25 mouse cellular contexts compared by ENCODE assay signal in the genomic region with DNA sequence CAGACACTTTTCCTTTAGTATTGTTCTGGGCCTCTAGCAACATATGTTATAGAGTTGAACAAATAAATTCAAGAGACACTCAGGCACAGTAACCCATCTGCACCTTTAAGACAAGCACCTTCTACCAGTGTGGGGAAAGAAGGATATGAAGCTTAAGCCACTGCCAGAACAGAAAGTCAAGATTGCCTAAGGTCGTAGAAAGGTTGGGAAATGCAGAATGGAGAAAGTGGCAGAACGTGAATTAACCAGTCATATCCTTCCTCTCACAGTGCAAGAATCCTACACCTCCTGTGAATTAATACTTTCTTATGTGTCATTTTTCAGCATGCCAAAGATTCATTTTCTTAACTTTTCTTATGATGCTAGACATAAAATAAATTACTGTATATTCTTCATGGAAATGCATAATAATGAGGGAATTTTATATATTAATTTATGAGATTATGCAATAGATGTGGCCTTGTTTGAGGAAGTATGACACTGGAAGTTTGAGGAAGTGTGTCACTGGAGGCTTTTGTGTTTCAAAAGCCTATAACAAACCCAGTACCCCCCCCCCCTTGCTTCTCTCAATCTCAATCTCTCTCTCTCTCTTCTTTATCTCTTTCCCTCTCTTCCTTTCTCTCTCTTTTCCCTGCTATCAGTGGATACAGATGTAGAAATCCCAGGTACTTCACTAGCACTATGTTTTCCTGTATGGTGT.
A peak's percentile ranks its signal among the peaks of the same experiment; 100 is the strongest.
DNase-seq lines count a peak whose midpoint lies in the region; ATAC-seq and TF ChIP-seq lines count a peak whose summit lies in the region.
"Had no signal": no experiment of that assay in that cellular context is flagged by ENCODE, and none has a peak within 500 bp of the region (broad histone marks: within the 10 kb centered on the region; RNA-seq: fewer than 3 reads in every experiment).

No protein-coding gene starts in this region.

- TF ChIP-seq POLR2A in bone marrow macrophage, adult 2 months (IDR thresholded peaks at IDR 0.05; ENCODE audit: borderline replicate concordance, low read depth, low read length): no peak

- no peak overlapping the region for H3K4me3 ChIP-seq in liver, embryonic 13.5 days (replicated peaks)
- no peak overlapping the region for H3K4me3 ChIP-seq in liver, embryonic 11.5 days (ENCODE audit: low read depth, low read length)
- peak overlapping the region; percentile 14; the same call in 1 of the 2 replicates for H3K4me3 ChIP-seq in bone marrow macrophage, adult 2 months (ENCODE audit: insufficient read depth, low read length)
- H3K4me3 ChIP-seq in liver, embryonic 15.5 days (replicated peaks): no peak overlapping the region
- H3K4me3 ChIP-seq in hindbrain, embryonic 10.5 days: no peak overlapping the region
- H3K4me3 ChIP-seq: embryonic facial prominence, embryonic 13.5 days; erythroblast, embryonic 14.5 days; heart, embryonic 15.5 days had no signal

- no peaks in the 10 kb centered on the region for H3K27me3 ChIP-seq in liver, embryonic 13.5 days
- no peaks in the 10 kb centered on the region for H3K27me3 ChIP-seq in liver, embryonic 11.5 days (replicated peaks; ENCODE audit: control insufficient read depth, insufficient read depth, low read length)
- no peaks in the 10 kb centered on the region for H3K27me3 ChIP-seq in liver, embryonic 15.5 days
- no peaks in the 10 kb centered on the region for H3K27me3 ChIP-seq in hindbrain, embryonic 10.5 days (ENCODE audit: insufficient read depth, poor library complexity, severe bottlenecking)
- H3K27me3 ChIP-seq: embryonic facial prominence, embryonic 13.5 days; heart, embryonic 15.5 days; Patski had no signal

- H3K27ac ChIP-seq in liver, embryonic 13.5 days: no peak overlapping the region
- H3K27ac ChIP-seq in liver, embryonic 11.5 days (ENCODE audit: low read depth, low read length): no peak overlapping the region
- H3K27ac ChIP-seq in bone marrow macrophage, adult 2 months (ENCODE audit: insufficient read depth, low read depth, low read length): peak overlapping the region; percentile 37
- H3K27ac ChIP-seq in liver, embryonic 15.5 days (replicated peaks): no peak overlapping the region
- no peak overlapping the region for H3K27ac ChIP-seq in hindbrain, embryonic 10.5 days
- H3K27ac ChIP-seq: embryonic facial prominence, embryonic 13.5 days; heart, embryonic 15.5 days; hindbrain, embryonic 14.5 days; kidney, postnatal 0 days had no signal

- no peak overlapping the region for H3K4me2 ChIP-seq in liver, embryonic 13.5 days
- H3K4me2 ChIP-seq in liver, embryonic 11.5 days: no peak overlapping the region
- H3K4me2 ChIP-seq in liver, embryonic 15.5 days: no peak overlapping the region
- H3K4me2 ChIP-seq: embryonic facial prominence, embryonic 13.5 days; heart, embryonic 15.5 days; hindbrain, embryonic 14.5 days had no signal

- no peaks in the 10 kb centered on the region for H3K9me3 ChIP-seq in liver, embryonic 13.5 days (replicated peaks)
- H3K9me3 ChIP-seq in liver, embryonic 11.5 days (ENCODE audit: control insufficient read depth, low read length): no peaks in the 10 kb centered on the region
- no peaks in the 10 kb centered on the region for H3K9me3 ChIP-seq in liver, embryonic 15.5 days (replicated peaks)
- no peaks in the 10 kb centered on the region for H3K9me3 ChIP-seq in hindbrain, embryonic 10.5 days
- H3K9me3 ChIP-seq: embryonic facial prominence, embryonic 13.5 days; heart, embryonic 15.5 days had no signal

- H3K9ac ChIP-seq in liver, embryonic 13.5 days: no peak overlapping the region
- no peak overlapping the region for H3K9ac ChIP-seq in liver, embryonic 11.5 days (ENCODE audit: low read depth, low read length)
- H3K9ac ChIP-seq in liver, embryonic 15.5 days: no peak overlapping the region
- H3K9ac ChIP-seq: embryonic facial prominence, embryonic 13.5 days; heart, embryonic 15.5 days; hindbrain, embryonic 14.5 days had no signal

- TF ChIP-seq CTCF in bone marrow macrophage, adult 2 months (IDR thresholded peaks at IDR 0.05; ENCODE audit: low read depth, low read length): no peak

- peak; percentile 34; the same call in 1 of the 2 replicates for ATAC-seq in liver, embryonic 13.5 days (ENCODE audit: low read depth)
- no peak for ATAC-seq in liver, embryonic 11.5 days (replicated peaks; ENCODE audit: low FRiP score)
- peak; percentile 58 for ATAC-seq in liver, embryonic 15.5 days (ENCODE audit: insufficient read depth)
- ATAC-seq in neutrophil, adult 5-6 weeks (ENCODE audit: extremely low read depth, insufficient number of reproducible peaks, low FRiP score, poor library complexity, severe bottlenecking): peak; percentile 70; the same call in 1 of the 2 replicates
- ATAC-seq: forebrain, embryonic 14.5 days; inflammation-experienced regulatory T-cells, adult 6 months; midbrain, embryonic 16.5 days; Patski had no signal

- WGBS in liver, embryonic 13.5 days (ENCODE audit: insufficient replicate concordance): 16% methylated on average over 2 of the region's 2 CpGs
- WGBS in liver, embryonic 11.5 days: 49% methylated on average over 2 of the region's 2 CpGs
- 29% methylated on average over 2 of the region's 2 CpGs for WGBS in liver, embryonic 15.5 days (ENCODE audit: insufficient replicate concordance)
- 72% methylated on average over 2 of the region's 2 CpGs for WGBS in hindbrain, embryonic 10.5 days

- H3K4me1 ChIP-seq in liver, embryonic 13.5 days (replicated peaks): no peaks in the 10 kb centered on the region
- H3K4me1 ChIP-seq in liver, embryonic 11.5 days (replicated peaks; ENCODE audit: control insufficient read depth, insufficient read depth, low read length): no peaks in the 10 kb centered on the region
- H3K4me1 ChIP-seq in bone marrow macrophage, adult 2 months (ENCODE audit: control insufficient read depth, insufficient read depth, low read length): peaks cover 5% of the 10 kb centered on the region
- no peaks in the 10 kb centered on the region for H3K4me1 ChIP-seq in liver, embryonic 15.5 days (replicated peaks)
- H3K4me1 ChIP-seq in hindbrain, embryonic 10.5 days (replicated peaks): no peaks in the 10 kb centered on the region
- H3K4me1 ChIP-seq: embryonic facial prominence, embryonic 13.5 days; heart, embryonic 15.5 days had no signal

- no peaks in the 10 kb centered on the region for H3K36me3 ChIP-seq in liver, embryonic 13.5 days
- H3K36me3 ChIP-seq in liver, embryonic 11.5 days (ENCODE audit: control insufficient read depth, insufficient read depth, low read length): no peaks in the 10 kb centered on the region
- no peaks in the 10 kb centered on the region for H3K36me3 ChIP-seq in liver, embryonic 15.5 days (replicated peaks)
- H3K36me3 ChIP-seq in hindbrain, embryonic 10.5 days: no peaks in the 10 kb centered on the region
- H3K36me3 ChIP-seq: embryonic facial prominence, embryonic 13.5 days; heart, embryonic 15.5 days had no signal

- DNase-seq in liver, embryonic 13.5 days: no peak
- no peak for DNase-seq in liver, embryonic 11.5 days (ENCODE audit: low spot score)
- DNase-seq in gastrocnemius, postnatal 10 days: no peak
- no peak for DNase-seq in hindbrain, embryonic 10.5 days (ENCODE audit: low spot score)
- DNase-seq: cerebellum, adult 18-20 months; cerebellum, postnatal 14 days; gastrocnemius, postnatal 14 days; heart, postnatal 36 days; kidney, adult 2 months; layer of hippocampus, adult 9-11 months; right cerebral cortex, adult 18-20 months; thymus, adult 18-20 months; thymus, postnatal 36 days had no signal
